Mouse (Mus musculus) midbrain, embryonic 16.5 days (tissue): ENCODE data around the gene Ddx11. TPM values are rescaled to one million over a fixed set of nuclear protein-coding genes. Genes with fewer than 3 reads are reported as not detected.

ENCODE experiments used
- polyA plus RNA-seq: library from polyadenylated mRNA; unstranded; fragments of >200 nt; fragmentation: Nextera tagmentation; extraction: Ambion mirVana; gene quantifications from 2 replicates; pipeline ENCODE4 v1.2.1, GENCODE M21; 2015

Gene Ddx11
- polyA plus RNA-seq, 1 experiment from 2014 or later: 4.0 TPM

Other genes with a start within 250 kb of the Ddx11 start
- 50.2 and 51.6 TPM in 2 replicates for gene Ralbp1, start 237.7 kb upstream of the Ddx11 start, polyA plus RNA-seq
- 47.1 and 54.0 TPM in 2 replicates for gene Twsg1, start 172.3 kb upstream of the Ddx11 start, polyA plus RNA-seq
- gene Ankrd12, start 46.4 kb upstream of the Ddx11 start, polyA plus RNA-seq: 192 and 198 TPM in 2 replicates
- 345 and 357 TPM in 2 replicates for gene Ndufv2, start 22.0 kb upstream of the Ddx11 start, polyA plus RNA-seq
- gene Washc1, start 12.0 kb upstream of the Ddx11 start, polyA plus RNA-seq: 45.5 and 50.2 TPM in 2 replicates